Mouse (Mus musculus): ENCODE measurements around the gene Gtf2ird2. TPM values are rescaled to one million over a fixed set of nuclear protein-coding genes. Genes with fewer than 3 reads are reported as not detected.
A peak's percentile ranks its signal among the peaks of the same experiment; 100 is the strongest.

Gene Gtf2ird2
- polyA plus RNA-seq, 1 experiment = 5.6 TPM

GRCm38 (mm10) chr5:134225110-134225901 is 41.5 kb downstream of the Gtf2ird2 start:
- H3K4me3 ChIP-seq (ENCODE audit: insufficient read depth, low read depth, low read length) = no peak overlapping the region
- no peak for DNase-seq
- WGBS = 76% methylated on average over 30 of the region's 30 CpGs
- H3K27ac ChIP-seq (ENCODE audit: insufficient read depth, low read depth, low read length) = no peak overlapping the region
- TF ChIP-seq POLR2A (IDR thresholded peaks at IDR 0.05; ENCODE audit: low read depth, low read length) (no peak), CTCF (conservative IDR thresholded peaks at IDR 0.05; ENCODE audit: insufficient read depth, insufficient read length, low read depth, low read length) (no peak)
- H3K27me3 ChIP-seq (replicated peaks; ENCODE audit: control insufficient read depth, insufficient read depth, low read length) = no peaks in the 10 kb centered on the region
- H3K36me3 ChIP-seq (ENCODE audit: control insufficient read depth, insufficient read depth, low read length) = no peaks in the 10 kb centered on the region
- H3K4me1 ChIP-seq (ENCODE audit: control insufficient read depth, insufficient read depth, low read length) = no peaks in the 10 kb centered on the region; the same call in 1 of the 2 replicates

GRCm38 (mm10) chr5:134226946-134227345 is 43.1 kb downstream of the Gtf2ird2 start:
- 40% methylated on average over 12 of the region's 12 CpGs for WGBS
- no peak for TF ChIP-seq POLR2A (IDR thresholded peaks at IDR 0.05; ENCODE audit: low read depth, low read length)
- TF ChIP-seq CTCF (conservative IDR thresholded peaks at IDR 0.05; ENCODE audit: insufficient read depth, insufficient read length, low read depth, low read length) = no peak
- H3K27me3 ChIP-seq (replicated peaks; ENCODE audit: control insufficient read depth, insufficient read depth, low read length) = no peaks in the 10 kb centered on the region
- no peak for DNase-seq
- H3K4me1 ChIP-seq (ENCODE audit: control insufficient read depth, insufficient read depth, low read length) = no peaks in the 10 kb centered on the region; the same call in 1 of the 2 replicates
- no peak overlapping the region for H3K4me3 ChIP-seq (ENCODE audit: insufficient read depth, low read depth, low read length)
- no peaks in the 10 kb centered on the region for H3K36me3 ChIP-seq (ENCODE audit: control insufficient read depth, insufficient read depth, low read length)
- H3K27ac ChIP-seq (ENCODE audit: insufficient read depth, low read depth, low read length) = no peak overlapping the region

- no peak for DNase-seq
- Histone ChIP-seq H3K27me3 (replicated peaks; ENCODE audit: control insufficient read depth, insufficient read depth, low read length) (no peaks in the 10 kb centered on the region), H3K36me3 (ENCODE audit: control insufficient read depth, insufficient read depth, low read length) (no peaks in the 10 kb centered on the region), H3K27ac (ENCODE audit: insufficient read depth, low read depth, low read length) (no peak overlapping the region), H3K4me1 (ENCODE audit: control insufficient read depth, insufficient read depth, low read length) (no peaks in the 10 kb centered on the region), H3K4me3 (ENCODE audit: insufficient read depth, low read depth, low read length) (no peak overlapping the region)
- WGBS = 46% methylated on average over 11 of the region's 11 CpGs
- TF ChIP-seq POLR2A (IDR thresholded peaks at IDR 0.05; ENCODE audit: low read depth, low read length) (no peak), CTCF (conservative IDR thresholded peaks at IDR 0.05; ENCODE audit: insufficient read depth, insufficient read length, low read depth, low read length) (peak; percentile 26; the same call in 1 of the 2 replicates)
Measured at GRCm38 (mm10) chr5:134227574-134228248, 43.9 kb downstream of the Gtf2ird2 start.

- Histone ChIP-seq H3K4me3 (ENCODE audit: insufficient read depth, low read depth, low read length) (no peak overlapping the region), H3K27ac (ENCODE audit: insufficient read depth, low read depth, low read length) (no peak overlapping the region), H3K27me3 (replicated peaks; ENCODE audit: control insufficient read depth, insufficient read depth, low read length) (no peaks in the 10 kb centered on the region)
Measured at GRCm38 (mm10) chr5:134228249-134228638, 44.4 kb downstream of the Gtf2ird2 start.

GRCm38 (mm10) chr5:134229391-134229790 is 45.6 kb downstream of the Gtf2ird2 start, which contains the start of gene Ncf1:
TSS of gene Ncf1 (minus strand) at chr5:134229625.
- Histone ChIP-seq H3K4me1 (ENCODE audit: control insufficient read depth, insufficient read depth, low read length) (no peaks in the 10 kb centered on the region), H3K36me3 (ENCODE audit: control insufficient read depth, insufficient read depth, low read length) (no peaks in the 10 kb centered on the region), H3K27me3 (replicated peaks; ENCODE audit: control insufficient read depth, insufficient read depth, low read length) (no peaks in the 10 kb centered on the region), H3K4me3 (ENCODE audit: insufficient read depth, low read depth, low read length) (no peak within 1 kb of the TSS), H3K27ac (ENCODE audit: insufficient read depth, low read depth, low read length) (no peak within 1 kb of the TSS)
- no peak for TF ChIP-seq POLR2A (IDR thresholded peaks at IDR 0.05; ENCODE audit: low read depth, low read length)
- TF ChIP-seq CTCF (conservative IDR thresholded peaks at IDR 0.05; ENCODE audit: insufficient read depth, insufficient read length, low read depth, low read length) = no peak
- no peak for DNase-seq
- WGBS = 95% methylated on average over 7 of the region's 7 CpGs

More at GRCm38 (mm10) chr5:134228249-134228638, 44.4 kb downstream of the Gtf2ird2 start:
- Histone ChIP-seq H3K4me1 (ENCODE audit: control insufficient read depth, insufficient read depth, low read length) (no peaks in the 10 kb centered on the region), H3K36me3 (ENCODE audit: control insufficient read depth, insufficient read depth, low read length) (no peaks in the 10 kb centered on the region)
- DNase-seq = no peak
- 80% methylated on average over 6 of the region's 6 CpGs for WGBS
- TF ChIP-seq CTCF (conservative IDR thresholded peaks at IDR 0.05; ENCODE audit: insufficient read depth, insufficient read length, low read depth, low read length) (no peak), POLR2A (IDR thresholded peaks at IDR 0.05; ENCODE audit: low read depth, low read length) (no peak)

GRCm38 (mm10) chr5:134231376-134231775 is 47.6 kb downstream of the Gtf2ird2 start:
- H3K27ac ChIP-seq (ENCODE audit: insufficient read depth, low read depth, low read length) = no peak overlapping the region
- H3K4me1 ChIP-seq (ENCODE audit: control insufficient read depth, insufficient read depth, low read length) = no peaks in the 10 kb centered on the region
- DNase-seq = peak; percentile 59

GRCm38 (mm10) chr5:134232111-134232510 is 48.3 kb downstream of the Gtf2ird2 start:
- Histone ChIP-seq H3K27me3 (replicated peaks; ENCODE audit: control insufficient read depth, insufficient read depth, low read length) (no peaks in the 10 kb centered on the region), H3K27ac (ENCODE audit: insufficient read depth, low read depth, low read length) (no peak overlapping the region), H3K4me1 (ENCODE audit: control insufficient read depth, insufficient read depth, low read length) (no peaks in the 10 kb centered on the region), H3K4me3 (ENCODE audit: insufficient read depth, low read depth, low read length) (no peak overlapping the region), H3K36me3 (ENCODE audit: control insufficient read depth, insufficient read depth, low read length) (no peaks in the 10 kb centered on the region)
- DNase-seq = peak; percentile 35
- 41% methylated on average over 6 of the region's 6 CpGs for WGBS
- TF ChIP-seq POLR2A (IDR thresholded peaks at IDR 0.05; ENCODE audit: low read depth, low read length) (no peak), CTCF (conservative IDR thresholded peaks at IDR 0.05; ENCODE audit: insufficient read depth, insufficient read length, low read depth, low read length) (no peak)

More at GRCm38 (mm10) chr5:134231376-134231775, 47.6 kb downstream of the Gtf2ird2 start:
- TF ChIP-seq POLR2A (IDR thresholded peaks at IDR 0.05; ENCODE audit: low read depth, low read length) (no peak), CTCF (conservative IDR thresholded peaks at IDR 0.05; ENCODE audit: insufficient read depth, insufficient read length, low read depth, low read length) (no peak)
- Histone ChIP-seq H3K27me3 (replicated peaks; ENCODE audit: control insufficient read depth, insufficient read depth, low read length) (no peaks in the 10 kb centered on the region), H3K4me3 (ENCODE audit: insufficient read depth, low read depth, low read length) (no peak overlapping the region), H3K36me3 (ENCODE audit: control insufficient read depth, insufficient read depth, low read length) (no peaks in the 10 kb centered on the region)
- WGBS = 65% methylated on average over 5 of the region's 5 CpGs

Measured in kidney, adult 2 months (tissue).